Mouse (Mus musculus): ENCODE results near the gene Pnpla2. TPM values are rescaled to one million over a fixed set of nuclear protein-coding genes. Genes with fewer than 3 reads are reported as not detected.

Gene Pnpla2
- polyA plus RNA-seq, 1 experiment from 2014 or later = 14.9 TPM

DNA sequence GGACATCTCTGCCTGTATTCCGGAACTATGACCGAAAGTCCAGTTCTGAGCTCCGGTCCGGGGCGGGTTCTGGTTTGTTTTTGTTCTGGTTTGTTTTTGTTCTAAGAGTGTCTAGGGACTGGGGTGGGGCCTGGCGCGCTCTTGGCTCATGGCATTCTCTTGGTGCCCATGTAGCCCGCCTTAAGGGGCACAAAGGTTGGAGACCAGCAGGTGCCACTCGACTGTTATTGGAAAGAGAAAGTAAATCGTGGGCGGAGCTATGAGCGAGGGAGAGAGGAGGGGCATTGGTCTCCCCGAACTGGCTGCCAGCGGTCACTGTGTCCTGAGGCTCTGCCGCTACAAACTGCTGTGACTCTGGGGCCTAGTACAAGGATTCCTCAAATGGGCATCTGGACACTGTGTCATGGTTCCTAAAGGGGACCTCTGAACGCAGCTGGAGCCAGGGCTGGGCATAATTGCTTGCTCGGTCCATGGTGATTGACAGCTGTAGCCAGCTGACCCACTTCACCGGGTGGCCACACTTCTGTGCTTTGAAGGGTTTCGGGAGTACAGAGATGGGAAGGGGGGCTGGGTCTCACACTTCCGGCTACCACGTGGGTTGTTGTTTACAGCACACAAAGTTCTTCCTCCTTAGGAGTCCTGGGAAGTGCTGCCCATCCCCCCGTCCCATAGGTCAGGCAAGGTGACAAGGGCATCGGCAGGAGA lies 764 bp downstream of the Pnpla2 start:
- Histone ChIP-seq H3K9ac (replicated peaks) (peak overlapping the region; percentile 66), H3K27ac (peak overlapping the region; percentile 66; the same call in 1 of the 2 replicates), H3K4me3 (replicated peaks) (peak overlapping the region; percentile 61), H3K36me3 (peaks cover 24% of the 10 kb centered on the region), H3K27me3 (peaks cover 34% of the 10 kb centered on the region), H3K4me2 (peak overlapping the region; percentile 98), H3K9me3 (no peaks in the 10 kb centered on the region), H3K4me1 (replicated peaks) (peaks cover 17% of the 10 kb centered on the region)
- ATAC-seq (ENCODE audit: insufficient number of reproducible peaks, insufficient read depth, low FRiP score, low TSS enrichment, low read depth) = peak; percentile 21
- WGBS = 1% methylated on average over 23 of the region's 23 CpGs

DNA sequence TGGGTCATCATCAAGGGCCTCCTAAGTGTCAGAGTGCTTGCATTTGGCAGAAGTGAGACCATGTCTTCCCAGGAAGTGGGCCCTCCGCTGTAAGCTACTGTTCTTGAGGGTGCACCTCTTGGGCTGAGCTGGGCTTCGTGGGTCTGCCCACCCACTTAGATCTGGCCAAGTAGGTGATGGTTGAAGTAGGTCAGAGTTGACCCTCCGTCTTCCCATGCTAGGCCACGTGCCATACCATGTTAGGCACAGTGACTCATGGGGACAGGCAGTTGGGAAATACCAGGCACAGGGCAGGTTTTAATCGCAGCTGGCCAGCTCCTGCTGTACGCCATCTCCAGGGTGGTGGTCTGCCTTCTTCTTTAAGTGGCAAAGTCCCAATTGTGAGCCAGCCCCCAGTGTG lies 1.7 kb downstream of the Pnpla2 start:
- H3K27ac ChIP-seq = no peak overlapping the region
- H3K27me3 ChIP-seq = peaks cover 44% of the 10 kb centered on the region
- no peaks in the 10 kb centered on the region for H3K9me3 ChIP-seq
- H3K36me3 ChIP-seq = peaks cover 15% of the 10 kb centered on the region
- peaks cover 21% of the 10 kb centered on the region for H3K4me1 ChIP-seq (replicated peaks)
- no peak for ATAC-seq (ENCODE audit: insufficient number of reproducible peaks, insufficient read depth, low FRiP score, low TSS enrichment, low read depth)
- WGBS = 94% methylated on average over 6 of the region's 6 CpGs
- H3K4me3 ChIP-seq (replicated peaks) = no peak overlapping the region
- no peak overlapping the region for H3K4me2 ChIP-seq
- no peak overlapping the region for H3K9ac ChIP-seq (replicated peaks)

DNA sequence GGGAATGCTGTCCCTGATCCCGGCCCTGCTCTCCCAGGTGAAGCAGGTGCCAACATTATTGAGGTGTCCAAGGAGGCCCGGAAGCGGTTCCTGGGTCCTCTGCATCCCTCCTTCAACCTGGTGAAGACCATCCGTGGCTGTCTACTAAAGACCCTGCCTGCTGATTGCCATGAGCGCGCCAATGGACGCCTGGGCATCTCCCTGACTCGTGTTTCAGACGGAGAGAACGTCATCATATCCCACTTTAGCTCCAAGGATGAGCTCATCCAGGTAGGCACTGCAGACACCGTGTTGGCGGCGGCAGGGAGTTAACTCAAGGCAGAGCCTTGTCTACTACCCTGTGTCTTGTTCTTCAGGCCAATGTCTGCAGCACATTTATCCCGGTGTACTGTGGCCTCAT lies 2.2 kb downstream of the Pnpla2 start:
- Histone ChIP-seq H3K4me1 (replicated peaks) (peaks cover 26% of the 10 kb centered on the region), H3K9me3 (no peaks in the 10 kb centered on the region), H3K27ac (no peak overlapping the region), H3K4me2 (no peak overlapping the region), H3K27me3 (peaks cover 49% of the 10 kb centered on the region), H3K9ac (replicated peaks) (no peak overlapping the region), H3K4me3 (replicated peaks) (no peak overlapping the region), H3K36me3 (peaks cover 10% of the 10 kb centered on the region)
- 91% methylated on average over 14 of the region's 14 CpGs for WGBS
- ATAC-seq (ENCODE audit: insufficient number of reproducible peaks, insufficient read depth, low FRiP score, low TSS enrichment, low read depth) = no peak

DNA sequence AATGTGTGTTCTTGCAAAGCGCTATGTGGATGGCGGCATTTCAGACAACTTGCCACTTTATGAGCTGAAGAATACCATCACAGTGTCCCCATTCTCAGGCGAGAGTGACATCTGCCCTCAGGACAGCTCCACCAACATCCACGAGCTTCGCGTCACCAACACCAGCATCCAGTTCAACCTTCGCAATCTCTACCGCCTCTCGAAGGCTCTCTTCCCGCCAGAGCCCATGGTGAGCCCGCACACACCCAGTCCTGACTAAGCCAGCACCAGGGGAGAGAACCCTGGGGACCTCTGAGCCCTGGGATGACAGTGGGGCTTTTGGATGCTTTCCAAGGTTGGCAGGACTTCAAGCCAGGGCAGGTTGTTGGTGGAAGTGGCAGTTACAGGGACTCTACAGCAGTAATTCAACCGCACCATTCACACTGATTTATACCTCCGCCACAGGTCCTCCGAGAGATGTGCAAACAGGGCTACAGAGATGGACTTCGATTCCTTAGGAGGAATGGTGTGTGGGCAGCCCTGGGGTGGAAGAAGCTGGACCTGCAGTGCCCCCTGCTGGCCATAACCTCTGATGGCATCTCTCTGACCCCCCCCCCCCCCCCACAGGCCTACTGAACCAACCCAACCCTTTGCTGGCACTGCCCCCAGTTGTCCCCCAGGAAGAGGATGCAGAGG lies 3.1 kb downstream of the Pnpla2 start:
- 75% methylated on average over 15 of the region's 15 CpGs for WGBS
- Histone ChIP-seq H3K9ac (replicated peaks) (no peak overlapping the region), H3K4me3 (replicated peaks) (no peak overlapping the region), H3K9me3 (no peaks in the 10 kb centered on the region), H3K4me1 (replicated peaks) (peaks cover 30% of the 10 kb centered on the region), H3K27ac (no peak overlapping the region), H3K4me2 (no peak overlapping the region), H3K27me3 (peaks cover 57% of the 10 kb centered on the region), H3K36me3 (peaks cover 8% of the 10 kb centered on the region; the same call in 1 of the 2 replicates)
- ATAC-seq (ENCODE audit: insufficient number of reproducible peaks, insufficient read depth, low FRiP score, low TSS enrichment, low read depth) = no peak

DNA sequence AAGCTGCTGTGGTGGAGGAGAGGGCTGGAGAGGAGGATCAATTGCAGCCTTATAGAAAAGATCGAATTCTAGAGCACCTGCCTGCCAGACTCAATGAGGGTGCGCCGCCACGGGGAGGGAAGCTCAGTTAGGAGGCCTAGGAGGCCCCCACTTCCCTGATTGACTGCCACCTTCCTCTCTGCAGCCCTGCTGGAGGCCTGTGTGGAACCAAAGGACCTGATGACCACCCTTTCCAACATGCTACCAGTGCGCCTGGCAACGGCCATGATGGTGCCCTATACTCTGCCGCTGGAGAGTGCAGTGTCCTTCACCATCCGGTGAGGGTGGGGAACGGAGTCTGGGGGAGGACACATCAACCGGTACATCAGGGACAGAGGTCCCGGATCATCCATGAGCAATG lies 3.7 kb downstream of the Pnpla2 start:
- Histone ChIP-seq H3K27ac (no peak overlapping the region), H3K4me3 (replicated peaks) (no peak overlapping the region), H3K4me1 (replicated peaks) (peaks cover 30% of the 10 kb centered on the region), H3K36me3 (peaks cover 8% of the 10 kb centered on the region; the same call in 1 of the 2 replicates), H3K9me3 (no peaks in the 10 kb centered on the region), H3K27me3 (peaks cover 63% of the 10 kb centered on the region), H3K4me2 (no peak overlapping the region), H3K9ac (replicated peaks) (no peak overlapping the region)
- 91% methylated on average over 11 of the region's 11 CpGs for WGBS
- no peak for ATAC-seq (ENCODE audit: insufficient number of reproducible peaks, insufficient read depth, low FRiP score, low TSS enrichment, low read depth)

DNA sequence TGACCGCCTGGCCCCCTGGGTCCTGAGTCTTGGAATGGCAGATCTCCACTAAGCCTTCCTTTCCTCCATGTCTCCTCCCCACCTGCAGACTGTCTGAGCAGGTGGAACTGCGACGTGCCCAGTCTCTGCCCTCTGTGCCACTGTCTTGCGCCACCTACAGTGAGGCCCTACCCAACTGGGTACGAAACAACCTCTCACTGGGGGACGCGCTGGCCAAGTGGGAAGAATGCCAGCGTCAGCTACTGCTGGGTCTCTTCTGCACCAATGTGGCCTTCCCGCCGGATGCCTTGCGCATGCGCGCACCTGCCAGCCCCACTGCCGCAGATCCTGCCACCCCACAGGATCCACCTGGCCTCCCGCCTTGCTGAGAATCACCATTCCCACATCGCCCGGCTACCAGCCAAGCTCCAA lies 4.3 kb downstream of the Pnpla2 start:
- Histone ChIP-seq H3K27ac (no peak overlapping the region), H3K27me3 (peaks cover 69% of the 10 kb centered on the region), H3K4me2 (no peak overlapping the region), H3K9ac (replicated peaks) (no peak overlapping the region), H3K36me3 (peaks cover 8% of the 10 kb centered on the region; the same call in 1 of the 2 replicates), H3K4me3 (replicated peaks) (no peak overlapping the region), H3K4me1 (replicated peaks) (peaks cover 33% of the 10 kb centered on the region), H3K9me3 (no peaks in the 10 kb centered on the region)
- ATAC-seq (ENCODE audit: insufficient number of reproducible peaks, insufficient read depth, low FRiP score, low TSS enrichment, low read depth) = no peak
- WGBS = 90% methylated on average over 17 of the region's 17 CpGs

DNA sequence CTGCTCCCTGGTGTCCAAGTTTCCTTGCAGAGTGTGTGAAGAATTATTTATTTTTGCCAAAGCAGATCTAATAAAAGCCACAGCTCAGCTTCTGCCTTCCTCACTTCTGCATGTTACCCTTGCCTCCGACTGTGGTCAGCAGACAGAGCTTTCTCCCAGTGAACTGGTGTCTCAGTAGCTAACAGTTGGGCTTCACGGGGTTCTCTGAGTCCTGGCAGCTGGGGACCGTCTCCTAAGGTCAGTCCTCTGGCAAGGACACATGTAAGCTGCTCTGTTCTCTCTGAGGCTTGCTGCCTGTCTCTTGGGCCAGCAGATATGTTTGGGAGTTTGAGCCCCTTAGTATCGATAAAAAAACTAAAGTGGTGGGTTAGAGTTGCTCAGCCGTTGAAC lies 5.0 kb downstream of the Pnpla2 start:
- H3K27me3 ChIP-seq = peaks cover 76% of the 10 kb centered on the region
- H3K27ac ChIP-seq = no peak overlapping the region
- 72% methylated on average over 5 of the region's 5 CpGs for WGBS

DNA sequence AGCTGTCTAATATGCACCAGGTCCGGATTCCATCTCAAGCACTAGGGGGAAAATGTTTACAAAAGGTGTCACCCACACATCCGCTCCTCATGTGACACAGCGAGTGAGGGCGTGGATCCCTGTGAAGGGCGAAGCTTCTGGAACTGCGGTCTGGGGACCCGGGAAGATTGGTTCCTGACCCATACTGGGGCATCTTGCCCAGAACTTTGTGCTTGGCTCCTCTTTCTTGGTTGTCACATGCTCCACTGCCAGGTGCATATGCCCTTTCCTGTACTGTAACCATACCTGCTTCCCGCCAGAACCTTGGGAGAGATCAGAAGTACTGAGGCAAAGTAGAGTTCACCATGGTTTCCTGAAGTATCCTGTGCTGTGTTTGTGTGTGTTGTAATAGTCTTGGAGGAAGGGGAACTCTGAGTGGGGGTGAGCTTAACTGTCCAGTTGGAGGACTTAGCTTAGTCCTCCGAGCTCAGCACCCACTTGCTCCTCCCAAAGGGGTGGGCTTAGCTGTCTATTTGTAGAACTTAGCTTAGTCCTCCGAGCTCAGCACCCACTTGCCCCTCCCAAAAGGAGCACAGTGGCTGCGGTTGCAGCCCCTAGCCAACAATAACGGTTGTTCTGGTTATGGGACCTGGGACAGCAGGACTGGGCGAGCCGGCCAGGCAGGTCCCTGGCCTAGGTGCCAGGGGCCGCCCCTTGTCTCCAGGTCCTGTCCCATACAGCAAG lies 5.6 kb downstream of the Pnpla2 start, which contains the start of gene Cracr2b:
Cracr2b (plus strand) TSS at position 704 of the 723 bp plus-strand sequence.
- H3K27ac ChIP-seq = no peak within 1 kb of the TSS
- no peaks in the 10 kb centered on the region for H3K9me3 ChIP-seq
- H3K4me1 ChIP-seq (replicated peaks) = peaks cover 37% of the 10 kb centered on the region
- H3K36me3 ChIP-seq = peaks cover 8% of the 10 kb centered on the region; the same call in 1 of the 2 replicates
- H3K27me3 ChIP-seq = peaks cover 82% of the 10 kb centered on the region
- ATAC-seq (ENCODE audit: insufficient number of reproducible peaks, insufficient read depth, low FRiP score, low TSS enrichment, low read depth) = no peak
- H3K4me3 ChIP-seq (replicated peaks) = peak within 1 kb of the TSS; percentile 42
- WGBS = 71% methylated on average over 15 of the region's 15 CpGs
- H3K4me2 ChIP-seq = peak within 1 kb of the TSS; percentile 78
- peak within 1 kb of the TSS; percentile 58 for H3K9ac ChIP-seq (replicated peaks)

More for the DNA sequence above, 5.0 kb downstream of the Pnpla2 start:
- H3K9ac ChIP-seq (replicated peaks) = no peak overlapping the region
- H3K4me3 ChIP-seq (replicated peaks) = no peak overlapping the region
- peaks cover 34% of the 10 kb centered on the region for H3K4me1 ChIP-seq (replicated peaks)
- H3K4me2 ChIP-seq = no peak overlapping the region
- H3K36me3 ChIP-seq = peaks cover 8% of the 10 kb centered on the region; the same call in 1 of the 2 replicates
- no peak for ATAC-seq (ENCODE audit: insufficient number of reproducible peaks, insufficient read depth, low FRiP score, low TSS enrichment, low read depth)
- H3K9me3 ChIP-seq = no peaks in the 10 kb centered on the region

DNA sequence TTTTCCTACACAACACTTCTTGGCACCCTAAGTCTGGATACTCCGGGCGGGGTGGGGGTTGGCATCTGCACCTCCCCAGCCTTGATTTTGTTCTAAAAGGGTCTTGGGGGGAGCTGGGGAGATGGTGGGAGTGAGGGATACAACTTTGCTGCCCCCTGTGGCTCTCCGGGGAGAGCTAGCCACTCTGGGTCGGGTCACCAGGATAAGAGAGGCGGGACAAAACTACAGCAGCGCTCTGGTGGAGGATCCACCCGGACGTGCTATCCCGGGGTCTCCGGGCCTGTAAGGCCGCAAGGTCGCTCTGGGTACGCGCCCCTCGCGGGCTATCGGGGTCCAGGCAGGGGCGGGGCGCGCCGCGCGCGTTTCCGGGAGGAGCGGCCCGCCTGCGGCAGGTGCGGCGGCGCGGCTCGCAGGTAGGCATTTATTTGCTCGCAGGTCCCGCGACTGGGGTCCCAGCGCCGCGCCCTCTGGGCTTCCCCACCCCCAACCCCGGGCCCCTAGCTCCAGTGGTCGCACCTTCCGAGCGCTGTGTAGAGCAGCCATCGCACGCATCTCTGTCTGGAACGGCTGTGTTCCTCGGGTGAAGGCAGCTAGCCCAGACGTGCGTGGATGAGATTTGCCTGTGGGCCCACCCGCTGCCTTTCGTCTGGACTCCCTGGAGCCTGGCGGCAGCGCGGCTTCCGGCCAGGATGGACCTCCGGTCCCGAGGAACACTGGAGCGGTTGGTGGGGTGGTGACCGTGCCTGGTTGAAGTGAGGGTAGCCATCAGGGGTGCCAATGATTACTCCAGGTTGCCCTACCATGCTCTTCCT lies 6.7 kb downstream of the Pnpla2 start:
- Histone ChIP-seq H3K9ac (replicated peaks) (peak overlapping the region; percentile 58), H3K27ac (no peak overlapping the region), H3K27me3 (peaks cover 91% of the 10 kb centered on the region), H3K4me3 (replicated peaks) (peak overlapping the region; percentile 42), H3K36me3 (peaks cover 8% of the 10 kb centered on the region; the same call in 1 of the 2 replicates), H3K4me1 (replicated peaks) (peaks cover 36% of the 10 kb centered on the region), H3K4me2 (peak overlapping the region; percentile 78), H3K9me3 (no peaks in the 10 kb centered on the region)
- 2% methylated on average over 58 of the region's 59 CpGs for WGBS
- ATAC-seq (ENCODE audit: insufficient number of reproducible peaks, insufficient read depth, low FRiP score, low TSS enrichment, low read depth) = no peak

DNA sequence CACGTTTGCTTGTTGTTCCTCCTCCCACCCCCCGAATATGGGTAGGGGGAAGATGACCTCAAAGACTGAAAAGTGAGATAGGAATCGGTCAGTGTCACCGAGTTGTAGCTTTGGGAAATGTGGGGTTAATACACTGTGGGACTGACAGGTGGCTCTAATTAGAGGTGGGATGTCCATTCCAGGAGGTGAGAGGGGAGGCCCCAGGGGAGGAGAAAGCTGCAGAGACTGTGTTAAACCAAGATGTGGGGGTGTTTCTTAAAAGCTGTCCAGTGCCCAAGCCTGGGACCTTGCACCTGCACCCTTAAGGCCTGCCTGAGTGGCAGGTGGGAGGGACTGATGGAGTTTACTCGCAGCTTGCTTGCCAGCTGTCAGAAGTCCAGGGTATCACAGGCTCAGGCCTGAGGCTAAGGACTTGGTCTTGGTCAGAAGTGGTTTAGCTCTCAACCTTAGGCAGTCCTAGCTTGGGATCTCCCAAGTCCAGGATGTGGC lies 7.4 kb downstream of the Pnpla2 start:
- no peak for ATAC-seq (ENCODE audit: insufficient number of reproducible peaks, insufficient read depth, low FRiP score, low TSS enrichment, low read depth)
- Histone ChIP-seq H3K4me2 (peak overlapping the region; percentile 78), H3K4me3 (replicated peaks) (peak overlapping the region; percentile 42; the same call in 1 of the 2 replicates), H3K36me3 (peaks cover 8% of the 10 kb centered on the region; the same call in 1 of the 2 replicates), H3K9me3 (no peaks in the 10 kb centered on the region), H3K9ac (replicated peaks) (peak overlapping the region; percentile 58; the same call in 1 of the 2 replicates), H3K27me3 (peaks cover 84% of the 10 kb centered on the region), H3K4me1 (replicated peaks) (peaks cover 41% of the 10 kb centered on the region), H3K27ac (no peak overlapping the region)
- 7% methylated on average over 5 of the region's 5 CpGs for WGBS

Measured in limb, embryonic 12.5 days (tissue).